In the genomic region with DNA sequence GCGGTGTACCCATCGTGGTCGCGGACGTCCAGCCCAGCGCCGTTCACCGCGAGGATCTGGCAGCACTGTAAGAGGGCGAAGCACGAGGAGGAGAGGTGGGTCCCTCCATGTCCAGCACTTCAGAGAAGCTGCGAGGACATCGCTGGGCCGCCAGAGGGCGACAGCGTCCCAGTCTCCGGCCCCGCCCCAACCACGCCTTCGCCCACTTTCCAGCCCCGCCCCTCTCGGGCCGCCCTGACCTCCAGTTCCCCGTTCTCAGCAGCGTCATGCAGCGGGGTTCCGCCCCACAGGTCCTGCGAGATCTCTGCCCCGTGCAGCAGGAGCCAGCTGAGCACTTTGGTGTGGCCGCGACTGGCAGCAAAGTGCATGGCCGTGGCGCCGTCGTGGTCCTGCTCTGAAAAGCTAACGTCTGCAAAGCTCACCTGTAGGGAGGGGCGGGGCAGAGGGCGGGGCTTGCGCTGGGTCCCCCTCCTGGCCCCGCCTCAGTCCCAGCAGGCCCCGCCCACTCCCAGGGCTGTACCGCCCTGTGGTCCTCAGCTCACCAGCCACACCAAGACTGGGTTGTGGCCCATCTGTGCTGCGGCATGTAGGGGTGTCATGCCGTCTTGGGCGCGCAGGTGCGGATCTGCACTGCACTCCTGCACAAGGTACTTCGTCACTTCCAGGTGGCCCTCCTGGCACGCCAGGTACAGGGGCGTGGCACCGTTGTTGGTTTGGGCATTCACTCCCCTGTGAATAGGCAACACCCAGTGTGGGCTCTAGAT, we compare ENCODE assay signal across 8 mouse cellular contexts. TPM values are rescaled to one million over a fixed set of nuclear protein-coding genes. Genes with fewer than 3 reads are reported as not detected.
DNase-seq lines count a peak whose midpoint lies in the region; ATAC-seq and TF ChIP-seq lines count a peak whose summit lies in the region.

No protein-coding gene starts in this region.

- no peak for TF ChIP-seq POLR2A in olfactory bulb, adult 2 months (IDR thresholded peaks at IDR 0.05; ENCODE audit: insufficient read depth, low read depth, low read length)

- H3K27me3 ChIP-seq in forebrain, embryonic 14.5 days (replicated peaks; ENCODE audit: control insufficient read depth, insufficient read depth, low read length) = peaks cover 10% of the 10 kb centered on the region
- H3K27me3 ChIP-seq in lung, embryonic 15.5 days = peaks cover 46% of the 10 kb centered on the region

- DNase-seq in ES-CJ7 (ENCODE audit: low read depth, low spot score) = peak; percentile 86
- DNase-seq in cerebellum, adult 11 months = peak; percentile 77
- peak; percentile 64 for DNase-seq in forebrain, embryonic 14.5 days (ENCODE audit: low spot score)
- DNase-seq in heart, postnatal 36 days = peak; percentile 89
- peak; percentile 54 for DNase-seq in layer of hippocampus, adult 9-10 months (ENCODE audit: low spot score)
- DNase-seq in thymus, postnatal 0 days (ENCODE audit: low spot score) = peak; percentile 80

- H3K36me3 ChIP-seq in forebrain, embryonic 14.5 days (ENCODE audit: control insufficient read depth, insufficient read depth, low read length) = no peaks in the 10 kb centered on the region
- no peaks in the 10 kb centered on the region for H3K36me3 ChIP-seq in lung, embryonic 15.5 days

- TF ChIP-seq CTCF in olfactory bulb, adult 2 months (IDR thresholded peaks at IDR 0.05; ENCODE audit: insufficient read depth, low read depth, low read length) = peak; percentile 73

- peak; percentile 75 for ATAC-seq in forebrain, embryonic 14.5 days
- peak; percentile 91 for ATAC-seq in lung, embryonic 15.5 days (ENCODE audit: borderline replicate concordance, extremely low read depth, low FRiP score, low TSS enrichment)

- no peaks in the 10 kb centered on the region for H3K9me3 ChIP-seq in forebrain, embryonic 14.5 days (replicated peaks; ENCODE audit: control insufficient read depth, low read length)
- H3K9me3 ChIP-seq in lung, embryonic 15.5 days = no peaks in the 10 kb centered on the region

- no peak overlapping the region for H3K27ac ChIP-seq in forebrain, embryonic 14.5 days (ENCODE audit: low read depth, low read length)
- peak overlapping the region; percentile 58 for H3K27ac ChIP-seq in lung, embryonic 15.5 days
- H3K27ac ChIP-seq in olfactory bulb, adult 2 months (ENCODE audit: insufficient read depth, low read depth, low read length) = no peak overlapping the region

- intact Hi-C loops in heart, postnatal 36 days (cut with DNase I) = no loop called here

- peak overlapping the region; percentile 46 for H3K4me2 ChIP-seq in forebrain, embryonic 14.5 days (ENCODE audit: low read length)
- peak overlapping the region; percentile 89 for H3K4me2 ChIP-seq in lung, embryonic 15.5 days

- H3K4me1 ChIP-seq in forebrain, embryonic 14.5 days (ENCODE audit: control insufficient read depth, insufficient read depth, low read length) = peaks cover 2% of the 10 kb centered on the region; the same call in 1 of the 2 replicates
- H3K4me1 ChIP-seq in lung, embryonic 15.5 days = peaks cover 10% of the 10 kb centered on the region
- peaks cover 9% of the 10 kb centered on the region for H3K4me1 ChIP-seq in olfactory bulb, adult 2 months (ENCODE audit: control insufficient read depth, insufficient read depth, low read length)

- 3% methylated on average over 47 of the region's 51 CpGs for WGBS in forebrain, embryonic 14.5 days
- WGBS in lung, embryonic 15.5 days = 2% methylated on average over 51 of the region's 51 CpGs
- 3% methylated on average over 51 of the region's 51 CpGs for WGBS in olfactory bulb, adult 2 months

- no peak overlapping the region for H3K9ac ChIP-seq in forebrain, embryonic 14.5 days (ENCODE audit: low read length)
- H3K9ac ChIP-seq in lung, embryonic 15.5 days = no peak overlapping the region

- peak overlapping the region; percentile 29 for H3K4me3 ChIP-seq in forebrain, embryonic 14.5 days (ENCODE audit: low read depth, low read length)
- peak overlapping the region; percentile 54 for H3K4me3 ChIP-seq in lung, embryonic 15.5 days
- H3K4me3 ChIP-seq in olfactory bulb, adult 2 months (ENCODE audit: insufficient read depth, low read depth, low read length) = peak overlapping the region; percentile 37

RNA-seq across cellular contexts. Expression of gene Espn, which starts 13.5 kb away (rescaled TPM):
- 0.19 TPM in 1 of 2 replicates, not detected in the other for polyA plus RNA-seq in forebrain, embryonic 14.5 days (2014; fragmentation: Nextera tagmentation; extraction: Ambion mirVana)
- 1 to 10 TPM; 1.8 to 2.7 TPM for total RNA-seq in heart, postnatal 36 days (2021)
- 11.4 and 13.4 TPM in 2 replicates for polyA plus RNA-seq in lung, embryonic 15.5 days (2015; fragmentation: Nextera tagmentation; extraction: Ambion mirVana)
- polyA plus RNA-seq in olfactory bulb, adult 2 months (2012; ENCODE audit: insufficient read depth, insufficient read length, low replicate concordance, missing spikeins) = not detected in 2 replicates
- polyA plus RNA-seq in thymus, postnatal 0 days (2015; fragmentation: Nextera tagmentation; extraction: Ambion mirVana) = 3.2 and 3.6 TPM in 2 replicates

RNA-seq across cellular contexts. Expression of gene Hes2, which starts 20.0 kb away (rescaled TPM):
- polyA plus RNA-seq in forebrain, embryonic 14.5 days (2014; fragmentation: Nextera tagmentation; extraction: Ambion mirVana) = not detected in 2 replicates
- not detected for total RNA-seq in heart, postnatal 36 days (2021)
- polyA plus RNA-seq in lung, embryonic 15.5 days (2015; fragmentation: Nextera tagmentation; extraction: Ambion mirVana) = 0.26 and 0.61 TPM in 2 replicates
- polyA plus RNA-seq in olfactory bulb, adult 2 months (2012; ENCODE audit: insufficient read depth, insufficient read length, low replicate concordance, missing spikeins) = not detected in 2 replicates
- polyA plus RNA-seq in thymus, postnatal 0 days (2015; fragmentation: Nextera tagmentation; extraction: Ambion mirVana) = 0.21 TPM in 1 of 2 replicates, not detected in the other

RNA-seq across cellular contexts. Expression of gene Tnfrsf25, which starts 22.9 kb away (rescaled TPM):
- 0.62 and 1.3 TPM in 2 replicates for polyA plus RNA-seq in forebrain, embryonic 14.5 days (2014; fragmentation: Nextera tagmentation; extraction: Ambion mirVana)
- total RNA-seq in heart, postnatal 36 days (2021) = 1 to 10 TPM in 1 of 2 experiments, under 1 TPM in 1; 0.81 to 3.2 TPM
- polyA plus RNA-seq in lung, embryonic 15.5 days (2015; fragmentation: Nextera tagmentation; extraction: Ambion mirVana) = 1.1 and 1.5 TPM in 2 replicates
- not detected in 2 replicates for polyA plus RNA-seq in olfactory bulb, adult 2 months (2012; ENCODE audit: insufficient read depth, insufficient read length, low replicate concordance, missing spikeins)
- polyA plus RNA-seq in thymus, postnatal 0 days (2015; fragmentation: Nextera tagmentation; extraction: Ambion mirVana) = 37.7 and 44.1 TPM in 2 replicates

RNA-seq across cellular contexts. Expression of gene Acot7, which starts 39.3 kb away (rescaled TPM):
- polyA plus RNA-seq in forebrain, embryonic 14.5 days (2014; fragmentation: Nextera tagmentation; extraction: Ambion mirVana) = 168 and 208 TPM in 2 replicates
- 10 to 100 TPM; 58.7 to 59.1 TPM for total RNA-seq in heart, postnatal 36 days (2021)
- 67.6 and 72.5 TPM in 2 replicates for polyA plus RNA-seq in lung, embryonic 15.5 days (2015; fragmentation: Nextera tagmentation; extraction: Ambion mirVana)
- not detected in 2 replicates for polyA plus RNA-seq in olfactory bulb, adult 2 months (2012; ENCODE audit: insufficient read depth, insufficient read length, low replicate concordance, missing spikeins)
- 65.1 and 98.8 TPM in 2 replicates for polyA plus RNA-seq in thymus, postnatal 0 days (2015; fragmentation: Nextera tagmentation; extraction: Ambion mirVana)

Comparison
In these comparisons a context has a peak if more than half of its experiments do, and no peak if none do; other contexts are left out.
1. RNA of gene Tnfrsf25, which starts 22.9 kb away (polyA plus RNA-seq): 37.7 to 44.1 TPM in thymus, postnatal 0 days; 1.1 to 1.5 TPM in lung, embryonic 15.5 days, 0.62 to 1.3 TPM in forebrain, embryonic 14.5 days and not detected in olfactory bulb, adult 2 months; every median in the first group is over 10 times any median in the second.
2. Peak in every context shown above with its lines, with median percentiles within 50 percentile points of each other: DNase-seq and H3K4me3 ChIP-seq.